Mouse (Mus musculus): Measurements from ENCODE around the gene Dusp21.

Gene Dusp21

GRCm38 (mm10) chrX:18145557-18145956 lies at the start of gene Dusp21:
Dusp21 (plus strand) TSS chrX:18145857.
- no peak for DNase-seq

GRCm38 (mm10) chrX:18160734-18161442 lies 15.2 kb downstream of the Dusp21 start:
- DNase-seq: no peak

GRCm38 (mm10) chrX:18161796-18162191 lies 16.1 kb downstream of the Dusp21 start:
- no peak for DNase-seq

- DNase-seq: peak; percentile 97
Measured at GRCm38 (mm10) chrX:18162192-18162857, 16.7 kb downstream of the Dusp21 start, which contains the start of gene Kdm6a. Kdm6a (plus strand) TSS chrX:18162575.

- peak; percentile 58 for DNase-seq
Measured at GRCm38 (mm10) chrX:18162861-18163731, 17.4 kb downstream of the Dusp21 start.

GRCm38 (mm10) chrX:18163917-18164624 lies 18.4 kb downstream of the Dusp21 start:
- DNase-seq: no peak

- DNase-seq: no peak
Measured at GRCm38 (mm10) chrX:18165121-18165520, 19.5 kb downstream of the Dusp21 start.

GRCm38 (mm10) chrX:18166961-18167360 lies 21.3 kb downstream of the Dusp21 start:
- no peak for DNase-seq

GRCm38 (mm10) chrX:18168940-18169339 lies 23.3 kb downstream of the Dusp21 start:
- no peak for DNase-seq

- no peak for DNase-seq
Measured at GRCm38 (mm10) chrX:18174831-18175230, 29.2 kb downstream of the Dusp21 start.

GRCm38 (mm10) chrX:18177803-18178202 lies 32.1 kb downstream of the Dusp21 start:
- no peak for DNase-seq

GRCm38 (mm10) chrX:18179492-18179891 lies 33.8 kb downstream of the Dusp21 start:
- DNase-seq: no peak

GRCm38 (mm10) chrX:18187203-18187602 lies 41.5 kb downstream of the Dusp21 start:
- no peak for DNase-seq

- no peak for DNase-seq
Measured at GRCm38 (mm10) chrX:18188293-18188692, 42.6 kb downstream of the Dusp21 start.

Data from right cerebral cortex, postnatal 25 days (tissue).